Mouse (Mus musculus) lung, postnatal 0 days (tissue): ENCODE data around the gene Cacng8.

Source experiments
- CTCF ChIP-seq: IDR thresholded peaks from 2 replicates; pipeline ENCODE4 v1.5.1; 2016; ENCODE audit warnings: antibody characterized with exemption, mild to moderate bottlenecking
- EP300 ChIP-seq: IDR thresholded peaks from 2 replicates; pipeline ENCODE4 v1.6.1; 2016; ENCODE audit warnings: antibody characterized with exemption, mild to moderate bottlenecking, control low read depth

- TF ChIP-seq CTCF (no peak), EP300 (no peak)
These were observed 29.8 kb upstream of the Cacng8 start for GRCm38 (mm10) chr7:3360678-3361077.
